Mouse (Mus musculus) CD4-positive, CD25-positive, alpha-beta regulatory T cell, adult 2 months (primary cell): ENCODE measurements around the gene Pde6d.
A peak's percentile ranks its signal among the peaks of the same experiment; 100 is the strongest.
"Not testable (repeated sequence)": the region's sequence is repeated elsewhere in the genome, so short reads cannot be mapped to it uniquely, and the experiment has no call there.

Experiments
- DNase-seq: peaks from one replicate; pipeline ENCODE4 v3.0.0-alpha.2; 2012; ENCODE audit warnings: low read depth, low spot score

Gene Pde6d

DNA sequence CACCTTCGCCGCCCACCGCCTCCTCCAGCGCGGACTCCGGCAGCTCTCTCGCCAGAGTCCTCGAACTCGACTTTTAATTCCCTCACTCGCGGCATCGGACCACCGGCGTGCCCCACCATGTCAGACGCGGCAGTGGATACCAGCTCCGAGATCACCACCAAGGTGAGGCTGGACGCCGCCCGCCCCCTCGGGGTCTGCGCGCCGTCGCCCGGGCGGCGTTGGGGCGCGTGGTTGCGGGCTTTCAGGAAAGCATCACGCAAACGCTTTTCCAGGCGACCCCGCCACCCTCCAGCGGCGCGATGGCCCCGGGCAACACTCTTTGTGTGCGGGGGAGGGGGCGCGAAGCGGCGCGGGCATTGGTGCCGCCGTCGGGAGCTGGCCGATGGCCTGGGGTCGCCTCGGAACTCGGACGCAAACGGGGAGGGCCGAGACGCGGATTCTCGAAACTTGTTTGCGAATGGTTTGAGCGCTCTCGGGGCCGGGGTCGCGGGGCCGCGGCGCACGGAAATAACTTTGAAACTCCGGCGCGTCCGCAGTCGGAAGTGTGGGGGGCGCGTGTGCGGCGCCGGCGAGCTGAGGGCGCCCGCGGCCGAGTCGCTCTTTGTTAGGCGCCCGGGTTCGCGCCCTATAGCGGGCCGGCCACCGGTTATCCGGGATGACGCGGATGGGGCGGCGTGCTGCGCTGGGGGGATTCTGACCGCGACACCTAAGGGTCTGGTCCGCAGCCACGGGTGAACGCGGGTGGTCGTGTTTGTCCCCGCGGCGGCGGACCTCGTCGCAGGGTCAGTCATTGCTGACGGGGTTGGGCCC, 55.4 kb downstream of the Pde6d start:
- DNase-seq, result peak; percentile 68

DNA sequence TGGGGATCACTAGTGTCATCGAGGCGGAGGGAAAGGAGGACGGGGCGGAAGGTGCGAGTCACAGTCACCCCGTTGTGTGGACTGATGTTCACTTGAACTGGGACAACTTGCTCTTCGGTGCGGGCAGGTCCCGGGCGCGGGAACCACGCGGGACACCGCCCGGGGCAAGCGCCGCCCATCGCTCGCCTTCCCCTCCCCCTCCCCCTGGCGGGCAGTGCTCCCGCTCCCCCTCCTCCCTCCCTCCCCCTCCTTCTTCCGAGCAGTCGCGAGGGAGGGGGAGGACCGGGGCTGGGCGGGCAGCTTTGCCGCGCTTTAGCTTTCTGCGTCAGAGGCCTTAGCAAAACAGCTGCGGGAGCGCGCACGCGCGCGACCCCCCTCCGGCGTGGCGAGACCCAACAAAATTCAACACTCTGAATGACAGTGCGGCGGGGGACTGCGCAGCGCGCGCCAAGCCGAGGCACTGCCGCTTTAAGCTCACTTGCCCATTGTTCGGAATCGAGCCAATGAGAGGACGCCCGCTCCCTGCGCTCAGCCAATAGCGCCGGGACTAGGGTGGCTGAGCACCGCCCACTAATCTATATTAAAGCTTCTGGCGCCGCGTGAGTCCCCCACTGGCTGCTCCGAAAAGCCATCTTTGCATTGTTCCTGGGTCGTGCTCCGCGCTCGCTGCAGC, 56.2 kb downstream of the Pde6d start, which contains the start of gene Ptma:
Gene Ptma (plus strand): TSS at position 611 of the 673 bp plus-strand sequence.
- peak; percentile 99 for DNase-seq

DNA sequence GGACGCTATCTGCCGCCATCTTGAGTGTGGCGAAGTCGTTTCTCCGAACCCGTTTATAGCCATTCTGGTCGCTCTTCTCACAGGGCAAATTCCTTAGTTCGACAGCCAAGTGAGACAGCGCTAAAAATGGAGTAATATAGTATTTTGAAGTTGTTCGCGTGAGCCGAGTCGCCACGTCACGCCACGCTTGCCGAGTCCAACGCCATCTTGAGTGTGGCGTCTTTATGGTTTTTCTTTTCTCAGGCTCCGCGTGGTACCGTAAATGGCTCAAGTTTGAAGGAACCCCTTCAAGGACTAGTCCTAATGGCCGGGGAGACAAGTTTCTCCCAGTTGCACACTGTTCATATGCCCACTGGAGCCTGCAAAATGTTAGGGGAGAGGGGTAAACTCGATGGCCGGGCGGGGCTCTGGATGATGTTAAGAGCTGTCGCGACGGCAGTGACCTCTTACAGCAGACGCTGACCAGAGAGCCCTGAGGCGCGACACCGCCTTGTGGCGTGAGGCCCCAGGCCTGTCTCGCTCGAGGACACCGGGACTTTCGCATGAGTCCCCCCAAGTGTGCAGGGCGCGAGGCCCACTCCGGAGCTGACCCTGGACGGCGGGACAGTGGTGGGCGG, 56.8 kb downstream of the Pde6d start:
- no peak for DNase-seq

DNA sequence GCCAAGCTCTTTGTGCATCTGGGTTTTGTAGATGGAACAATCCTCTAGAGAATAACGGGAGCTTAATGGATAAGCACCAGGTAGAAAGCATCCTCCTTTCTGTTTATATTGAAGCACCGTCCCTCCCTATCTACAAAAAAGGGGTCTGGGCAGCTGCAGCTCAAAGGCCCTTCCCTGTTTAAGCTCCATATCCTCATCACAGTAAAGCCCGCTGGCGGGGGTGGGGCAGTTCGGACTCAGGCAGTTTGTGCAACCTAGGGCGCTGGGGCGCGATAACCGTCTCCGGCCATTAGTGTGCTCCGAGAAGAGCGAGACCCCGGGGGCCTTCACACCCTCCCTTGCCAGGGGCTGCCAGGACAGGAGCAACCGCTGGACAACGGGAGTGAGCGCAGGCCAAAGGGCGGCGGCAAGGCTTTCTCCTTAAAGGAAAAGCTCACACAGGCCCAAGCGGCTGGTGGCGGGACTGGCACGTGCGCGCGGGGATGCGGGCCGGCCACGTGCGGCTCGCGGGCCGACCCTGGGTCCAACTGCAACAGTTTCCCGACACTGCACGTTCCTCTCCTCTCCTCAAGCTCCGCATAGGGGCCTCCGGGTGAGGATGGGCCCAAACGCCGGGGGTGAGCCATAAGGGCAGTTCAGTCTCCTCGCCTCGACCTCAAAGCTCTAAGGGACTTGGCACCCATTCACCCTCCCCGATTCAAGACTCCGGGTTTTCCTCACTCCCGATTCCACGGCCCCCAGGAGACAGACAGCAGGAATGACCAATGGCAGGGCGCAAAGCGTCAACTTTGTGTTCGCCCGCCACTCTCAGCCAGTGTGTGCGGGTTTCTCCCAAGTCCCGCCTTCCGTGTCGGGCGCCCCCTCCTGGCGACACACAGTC, 57.6 kb downstream of the Pde6d start:
- peak; percentile 99 for DNase-seq

DNA sequence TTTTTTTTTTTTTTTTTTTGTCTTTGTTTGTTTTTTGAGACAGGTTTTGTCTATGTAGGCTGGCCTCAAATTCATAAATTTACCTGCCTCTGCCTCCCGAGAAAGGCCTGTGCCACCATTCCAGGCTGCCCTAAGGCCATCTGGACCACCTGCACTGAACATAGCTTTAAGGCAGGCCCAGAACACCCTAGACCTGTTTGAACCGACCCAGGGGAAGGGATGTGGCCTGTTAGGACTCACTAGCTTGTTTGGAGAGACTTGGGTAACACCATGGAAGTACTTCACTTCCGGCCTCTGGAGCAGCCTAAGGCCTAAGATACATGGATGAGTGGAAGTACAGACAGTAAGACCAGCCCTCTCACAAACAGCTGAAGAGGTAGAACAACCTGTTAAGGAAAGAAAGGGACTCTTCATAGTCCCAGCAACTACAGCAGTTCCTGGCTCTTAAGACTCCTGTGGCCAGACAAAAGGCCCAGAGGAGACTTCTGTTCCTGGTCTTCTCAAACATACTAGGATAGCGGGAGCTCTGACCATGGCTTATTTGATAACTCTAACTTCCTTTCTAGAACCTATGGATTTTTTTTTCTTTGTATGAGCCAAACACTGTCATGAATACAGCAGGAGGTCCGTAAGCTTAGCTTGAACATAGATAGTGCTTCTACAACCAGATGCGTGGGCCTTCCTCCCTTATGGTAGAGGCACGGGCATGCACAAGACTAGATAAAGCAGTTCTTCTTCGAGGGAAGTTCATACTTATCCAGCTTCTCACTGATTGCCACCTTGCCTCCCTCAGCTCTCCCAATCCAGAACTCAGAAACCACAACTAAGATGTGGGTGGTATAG, 58.4 kb downstream of the Pde6d start:
- no peak for DNase-seq

DNA sequence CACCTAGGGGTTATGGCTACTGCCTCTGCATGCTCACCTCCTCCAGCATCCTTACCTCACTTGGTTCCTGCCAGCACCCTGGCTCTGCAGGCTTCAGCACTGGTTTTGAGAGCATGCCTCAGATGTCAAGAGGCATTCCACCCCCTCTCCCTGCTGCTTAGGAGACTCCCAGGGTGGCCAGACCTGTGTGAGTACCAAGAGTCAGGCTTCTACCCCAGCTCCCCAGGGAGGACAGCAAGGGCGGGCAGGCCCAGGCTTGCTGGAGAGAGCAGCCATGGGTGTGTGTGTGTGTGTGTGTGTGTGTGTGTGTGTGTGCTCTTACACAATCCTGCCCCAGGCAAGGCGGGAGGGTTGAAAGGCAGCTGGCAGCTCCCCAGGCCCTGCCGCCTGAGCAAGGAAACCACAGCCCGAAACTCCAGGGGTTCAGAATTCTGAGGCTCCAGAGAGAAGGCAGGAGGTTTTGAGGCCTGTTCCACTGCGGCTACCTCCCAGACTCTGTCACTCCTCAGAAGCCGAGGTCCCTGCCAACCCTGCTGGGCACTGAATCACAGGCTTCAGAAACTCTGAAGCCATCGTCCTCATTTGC, 60.0 kb downstream of the Pde6d start:
- no peak for DNase-seq

DNA sequence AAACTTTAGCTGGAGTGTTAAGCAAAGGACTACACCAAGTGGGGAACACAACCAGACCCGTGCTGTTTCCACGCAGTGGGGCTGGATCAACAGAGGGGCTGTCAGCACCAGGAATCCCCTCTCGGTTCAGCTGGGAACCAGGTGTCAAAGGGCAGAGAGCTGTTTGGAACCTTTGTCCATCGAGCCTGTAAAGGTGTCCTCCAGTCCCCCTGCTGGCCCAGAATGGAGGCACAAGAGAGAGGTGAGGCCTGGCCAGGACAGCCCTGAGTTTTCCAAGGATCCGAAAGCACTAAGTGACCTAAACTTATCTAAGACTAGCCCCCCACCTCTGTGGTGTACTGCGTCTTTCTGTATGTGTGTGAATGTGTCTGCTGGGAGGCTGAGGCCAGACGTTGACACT, 62.1 kb downstream of the Pde6d start:
- DNase-seq, result peak; percentile 53

DNA sequence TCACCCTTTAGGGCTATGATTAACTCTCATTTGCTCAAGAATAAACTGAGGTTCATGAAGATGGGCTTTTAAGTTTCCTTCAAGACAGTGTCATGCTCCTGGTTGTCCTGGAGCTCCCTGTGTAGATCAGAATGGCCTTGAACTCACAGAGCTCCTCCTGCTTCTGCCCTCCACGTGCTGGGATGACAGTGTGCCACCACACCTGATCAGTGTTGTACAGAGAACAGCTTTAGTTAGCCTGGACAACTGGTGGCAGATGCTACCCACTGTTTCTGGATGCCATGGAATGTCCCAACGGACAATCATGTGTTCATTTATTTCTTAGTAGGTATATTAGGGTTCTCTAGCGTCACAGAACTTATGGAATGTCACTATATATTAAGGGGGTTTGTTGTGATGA, 65.4 kb downstream of the Pde6d start:
- no peak for DNase-seq

DNA sequence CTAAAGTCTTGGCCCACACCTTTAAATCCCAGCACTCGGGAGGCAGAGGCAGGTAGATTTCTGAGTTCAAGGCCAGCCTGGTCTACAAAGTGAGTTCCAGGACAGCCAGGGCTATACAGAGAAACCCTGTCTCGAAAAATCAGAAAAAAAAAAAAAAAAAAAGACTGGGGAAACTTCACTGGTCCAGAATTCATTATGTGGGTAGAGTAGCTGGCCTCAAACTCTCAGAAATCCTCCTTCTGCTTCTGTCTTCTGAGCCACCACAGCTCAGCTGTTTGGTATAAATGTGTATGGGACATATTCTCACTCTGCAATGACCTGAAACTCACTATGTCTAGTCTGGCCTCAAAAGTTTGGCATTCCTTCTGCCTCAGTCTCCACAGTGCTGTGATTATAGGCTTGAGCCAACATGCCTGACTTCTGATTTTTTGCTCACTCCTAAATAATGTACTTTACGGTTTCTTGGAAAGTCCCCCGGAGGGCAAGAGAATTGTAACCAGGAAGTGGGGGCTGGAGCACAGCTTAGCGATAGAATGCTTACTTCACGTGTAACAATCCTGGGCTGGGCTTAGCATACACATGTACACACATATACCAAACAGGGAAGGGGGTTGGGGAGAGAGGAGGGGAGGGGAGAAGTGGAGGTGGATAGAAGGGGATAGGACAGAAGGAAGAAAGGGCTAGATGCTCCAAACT, 66.6 kb downstream of the Pde6d start:
- DNase-seq, result peak; percentile 67

DNA sequence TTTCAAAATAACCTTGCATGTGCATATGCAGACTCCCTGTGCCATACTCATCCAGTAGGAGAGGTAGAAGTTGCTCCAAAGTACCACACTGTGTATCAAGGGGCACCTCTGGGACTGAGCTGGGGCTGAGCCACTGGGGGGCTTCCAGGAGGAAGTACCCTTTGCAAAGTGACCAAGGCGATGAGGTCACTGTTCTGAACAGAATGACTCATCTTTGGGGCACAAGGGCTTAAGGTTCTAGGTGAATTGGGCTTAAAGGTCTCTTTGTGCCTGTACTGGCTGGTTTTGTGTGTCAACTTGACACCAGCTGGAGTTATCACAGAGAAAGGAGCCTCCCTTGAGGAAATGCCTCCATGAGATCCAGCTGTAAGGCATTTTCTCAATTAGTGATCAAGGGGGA, 69.4 kb downstream of the Pde6d start:
- not testable (repeated sequence) for DNase-seq

DNA sequence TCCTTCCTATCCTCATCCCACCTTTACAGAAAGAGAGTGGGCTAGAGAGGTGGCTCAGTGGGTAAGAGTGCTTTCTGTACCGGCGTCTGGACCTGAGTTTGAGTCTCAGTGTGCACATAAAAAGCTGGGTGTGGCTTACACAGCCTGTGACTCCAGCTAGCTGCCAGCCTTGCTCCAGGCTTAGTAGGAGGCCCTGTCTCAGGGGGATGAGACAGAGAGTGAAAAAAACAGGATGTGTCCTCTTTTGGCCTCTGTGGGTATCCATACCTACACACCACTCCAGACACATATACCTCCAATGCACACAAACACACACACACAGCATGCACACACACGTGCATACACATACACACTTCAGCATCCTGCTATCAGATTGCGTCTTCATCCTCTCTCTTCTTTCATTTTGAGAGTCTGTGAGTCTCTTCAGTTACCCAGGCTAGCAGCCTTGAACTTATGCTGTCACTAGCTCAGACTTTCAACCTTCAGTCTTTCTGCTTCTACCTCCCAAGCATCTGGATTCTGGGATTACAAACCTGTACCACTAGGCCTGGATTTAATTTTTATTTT, 70.2 kb downstream of the Pde6d start:
- DNase-seq, result no peak

DNA sequence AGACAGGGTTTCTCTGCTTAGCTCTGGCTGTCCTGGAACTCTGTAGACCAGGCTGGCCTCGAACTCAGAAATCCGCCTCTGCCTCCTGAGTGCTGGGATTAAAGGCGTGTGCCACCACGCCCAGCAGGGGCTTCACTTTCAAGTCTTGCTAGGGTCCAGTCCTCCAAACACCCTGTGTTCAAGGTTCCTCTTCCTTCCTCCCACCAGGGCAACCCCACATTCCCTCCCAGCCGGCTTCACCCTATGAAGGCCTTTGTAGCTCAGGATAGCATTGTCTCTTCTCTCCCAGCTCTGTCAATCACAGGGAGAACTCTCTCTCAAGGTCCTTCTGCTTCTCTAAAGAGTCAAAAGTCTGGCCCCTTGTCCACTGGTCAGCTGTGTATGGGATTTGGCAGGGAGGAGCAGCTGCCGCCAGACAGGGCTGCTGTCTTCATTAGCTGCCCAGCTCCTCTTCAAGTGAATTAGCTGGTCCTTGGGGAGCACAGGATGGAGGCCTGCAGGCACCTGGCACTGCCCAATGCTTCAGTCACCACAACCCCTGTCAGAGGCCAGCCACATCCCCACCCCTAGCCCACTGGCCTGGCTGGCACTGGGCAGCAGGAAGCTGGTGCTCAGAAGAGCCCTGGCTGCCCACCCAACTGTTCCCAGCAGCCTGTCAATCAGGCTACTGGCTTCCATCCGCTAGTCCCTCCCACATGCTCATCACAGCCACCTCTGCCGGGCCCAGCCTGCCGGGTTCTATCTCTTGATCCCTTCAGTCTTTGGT, 71.6 kb downstream of the Pde6d start:
- no peak for DNase-seq

DNA sequence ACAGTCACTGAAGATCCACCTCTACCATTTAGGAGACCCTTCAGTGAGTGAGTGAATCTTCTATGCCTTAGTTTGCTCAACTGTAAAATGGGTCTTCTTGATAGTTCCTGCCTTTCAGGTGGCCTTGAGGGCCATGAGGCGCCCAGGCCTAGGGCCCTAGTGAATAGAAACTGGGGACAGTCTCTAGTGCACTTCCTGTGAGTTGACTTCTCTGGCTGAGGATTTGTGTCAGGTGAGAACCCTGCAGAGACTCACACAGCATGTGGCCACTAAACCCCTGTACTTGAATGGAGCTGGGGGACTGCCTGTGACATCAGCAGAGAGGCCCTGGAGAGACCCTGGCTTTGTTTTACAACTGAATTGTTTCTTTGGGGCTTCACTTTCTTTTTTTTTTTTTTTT, 72.2 kb downstream of the Pde6d start:
- peak; percentile 34 for DNase-seq

DNA sequence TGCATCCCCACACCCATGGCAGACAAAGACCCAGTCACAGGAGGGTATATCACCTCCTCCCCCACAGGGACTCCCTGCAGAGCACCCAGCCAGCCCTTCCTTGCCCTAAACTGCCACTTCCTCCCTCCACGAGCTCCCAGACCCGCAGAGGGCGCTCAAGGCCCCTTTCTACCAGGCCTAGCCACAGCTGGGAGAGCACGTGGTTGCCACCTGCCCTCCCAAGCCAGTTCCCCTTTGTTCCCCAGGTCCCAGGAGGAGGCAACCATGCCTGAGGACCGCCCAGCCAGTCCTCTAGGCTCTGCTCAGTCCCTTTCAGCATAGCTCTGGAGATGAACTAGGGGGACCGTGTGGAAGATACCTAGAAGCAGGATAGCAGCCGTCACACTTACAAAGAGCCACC, 73.0 kb downstream of the Pde6d start:
- DNase-seq, result peak; percentile 93

DNA sequence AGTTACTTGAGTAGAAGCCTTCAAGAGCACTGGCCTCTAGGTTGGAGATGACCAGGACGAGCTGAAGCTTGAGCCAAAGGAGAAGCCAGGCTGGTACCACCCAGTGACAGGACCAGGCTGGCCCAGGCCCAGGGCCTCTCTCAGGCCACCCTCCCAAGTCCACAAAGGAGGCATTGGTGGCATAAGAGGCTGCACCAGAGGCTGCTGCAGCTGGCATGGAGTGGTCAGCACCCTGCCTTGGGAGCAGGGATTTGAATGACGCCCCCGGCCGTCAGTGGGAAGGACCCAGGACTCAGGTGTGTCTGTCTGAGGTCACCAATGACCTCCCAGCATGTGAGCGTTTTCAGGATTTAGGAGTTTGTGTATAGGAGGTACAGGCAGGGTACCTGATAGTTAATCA, 74.6 kb downstream of the Pde6d start:
- DNase-seq, result no peak

DNA sequence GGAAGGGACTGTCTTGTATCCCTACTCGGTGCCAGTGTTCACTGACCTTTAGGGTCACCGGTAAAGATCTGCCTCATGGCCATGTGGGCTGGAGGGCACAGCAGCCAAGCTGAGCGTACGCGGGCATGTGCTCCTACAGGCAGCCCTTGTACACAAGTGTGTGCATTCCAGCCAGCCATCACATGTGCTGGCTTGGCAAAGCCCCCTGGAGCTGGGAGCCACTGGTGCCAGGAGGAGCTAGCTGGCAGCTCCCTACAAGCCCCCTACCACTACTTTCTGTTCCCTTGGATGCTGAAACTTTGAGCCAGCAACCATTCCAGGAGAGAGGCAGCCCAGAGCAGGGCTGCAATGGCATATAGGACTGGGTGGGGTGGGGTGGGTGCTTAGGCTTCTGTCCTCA, 76.0 kb downstream of the Pde6d start:
- no peak for DNase-seq

DNA sequence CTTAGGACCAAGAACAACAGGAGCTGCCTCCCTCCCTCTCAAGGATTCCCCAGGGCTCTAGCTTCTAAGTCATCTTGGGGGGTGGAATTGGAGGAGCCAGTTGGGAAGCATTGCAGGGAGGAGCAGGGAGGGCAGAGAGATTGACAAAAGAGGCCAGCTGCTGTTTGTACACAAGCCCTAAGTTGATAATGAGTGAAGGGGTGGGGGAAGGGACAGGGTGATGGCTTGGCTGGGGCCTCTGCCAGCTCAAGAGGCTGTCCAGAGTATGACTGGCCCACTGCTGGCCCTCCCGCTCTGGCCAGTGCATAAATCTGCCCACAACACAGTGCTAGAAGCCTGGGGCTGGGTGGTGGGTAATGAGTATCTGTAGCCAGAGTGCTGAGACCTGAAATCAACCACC, 77.0 kb downstream of the Pde6d start:
- DNase-seq, result no peak

DNA sequence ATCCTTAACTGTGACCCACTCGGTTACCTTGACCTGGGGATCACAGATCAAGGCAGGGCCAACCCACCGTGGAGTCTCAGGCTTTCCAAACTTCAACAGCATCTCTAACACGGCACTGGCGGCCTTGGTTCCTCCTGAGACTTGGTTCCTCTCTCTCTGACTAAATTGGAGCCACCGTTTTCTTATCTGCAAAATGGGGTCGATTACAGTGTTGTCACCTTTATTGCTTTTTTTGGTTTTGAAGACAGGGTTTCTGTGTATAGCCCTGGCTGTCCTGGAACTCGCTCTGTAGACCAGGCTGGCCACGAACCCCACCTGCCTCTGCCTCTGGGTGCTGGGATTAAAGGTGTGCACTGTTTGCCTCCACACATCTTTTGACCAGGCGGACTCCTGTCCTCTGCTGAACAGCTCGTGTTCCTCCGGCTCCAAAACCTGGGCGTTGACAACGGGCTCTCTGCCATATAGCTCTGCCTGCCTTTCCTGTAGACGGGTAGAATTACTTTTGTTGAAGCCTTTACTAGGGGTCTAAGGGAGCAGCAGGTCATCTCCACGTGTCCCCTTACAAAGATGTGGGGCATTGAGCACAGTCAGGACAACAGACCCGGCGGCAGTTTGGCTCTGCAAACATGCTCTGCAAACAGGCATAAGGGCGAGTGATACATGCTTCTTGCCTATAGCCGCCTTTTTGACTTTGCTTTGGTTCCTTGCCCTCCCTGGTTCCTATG, 77.6 kb downstream of the Pde6d start:
- DNase-seq, result no peak
